Mouse (Mus musculus): ENCODE data around the gene Kcnj12. TPM values are rescaled to one million over a fixed set of nuclear protein-coding genes. Genes with fewer than 3 reads are reported as not detected.

Kcnj12 gene
- polyA plus RNA-seq, 1 experiment from 2014 or later = 4.2 TPM

DNA sequence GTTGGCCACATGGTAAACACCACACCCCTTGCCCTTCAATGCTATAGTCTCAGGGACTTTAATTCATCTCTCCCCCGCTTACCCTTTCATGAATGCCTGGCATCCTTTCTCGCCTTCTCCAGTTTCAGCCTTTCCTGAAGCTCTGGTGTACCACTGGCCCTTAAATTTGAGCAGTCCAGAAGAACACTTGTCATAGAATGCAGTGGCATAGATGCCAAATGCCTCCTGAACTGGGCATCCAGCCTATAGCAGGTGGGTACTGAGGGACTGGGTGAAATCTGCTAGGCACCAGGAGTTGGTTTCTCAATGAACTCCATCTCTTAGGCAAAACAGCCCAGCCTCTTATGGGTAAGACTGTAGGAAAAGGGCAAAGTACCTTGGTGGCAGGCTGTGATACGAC, 31.9 kb upstream of the Kcnj12 start:
- H3K4me3 ChIP-seq (ENCODE audit: low read length) = no peak overlapping the region
- no peaks in the 10 kb centered on the region for H3K36me3 ChIP-seq (ENCODE audit: control insufficient read depth, insufficient read depth, low read length)
- H3K27me3 ChIP-seq (replicated peaks; ENCODE audit: control insufficient read depth, insufficient read depth, low read length) = no peaks in the 10 kb centered on the region
- H3K27ac ChIP-seq (ENCODE audit: low read depth, low read length) = no peak overlapping the region
- no peak overlapping the region for H3K9ac ChIP-seq (ENCODE audit: low read depth, low read length)
- peaks cover 4% of the 10 kb centered on the region; the same call in 1 of the 2 replicates for H3K9me3 ChIP-seq (ENCODE audit: control insufficient read depth, low read length)
- no peak for ATAC-seq
- H3K4me1 ChIP-seq (ENCODE audit: control insufficient read depth, insufficient read depth, low read depth, low read length) = no peaks in the 10 kb centered on the region
- WGBS = 83% methylated on average over 3 of the region's 3 CpGs
- H3K4me2 ChIP-seq (ENCODE audit: low read length) = no peak overlapping the region

- 49% methylated on average over 8 of the region's 8 CpGs for WGBS
These were observed 19.6 kb upstream of the Kcnj12 start for GRCm38 (mm10) chr11:61002736-61003135.

DNA sequence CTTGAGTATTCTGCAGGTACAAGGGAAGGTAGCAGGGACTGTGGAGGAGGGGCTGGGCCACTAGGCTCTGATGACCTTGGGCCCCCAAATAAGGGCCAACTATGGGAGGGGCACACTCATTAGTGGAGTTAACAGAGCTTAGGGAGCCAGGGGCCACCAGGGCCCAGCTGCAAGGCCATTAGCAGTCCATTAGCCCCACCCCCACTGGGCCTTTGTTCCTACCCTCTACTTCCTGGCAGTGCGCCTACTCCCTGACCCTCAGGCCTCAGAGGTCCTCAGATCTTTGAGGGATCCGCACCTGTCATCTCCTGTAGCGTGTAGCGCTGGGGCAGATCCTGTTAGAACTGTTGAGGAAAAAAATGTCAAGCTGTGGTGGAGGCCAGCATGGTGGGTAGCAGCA, 18.3 kb upstream of the Kcnj12 start:
- Histone ChIP-seq H3K9me3 (ENCODE audit: control insufficient read depth, low read length) (no peaks in the 10 kb centered on the region), H3K27ac (ENCODE audit: low read depth, low read length) (no peak overlapping the region), H3K36me3 (ENCODE audit: control insufficient read depth, insufficient read depth, low read length) (no peaks in the 10 kb centered on the region), H3K4me2 (ENCODE audit: low read length) (no peak overlapping the region), H3K9ac (ENCODE audit: low read depth, low read length) (no peak overlapping the region), H3K27me3 (replicated peaks; ENCODE audit: control insufficient read depth, insufficient read depth, low read length) (no peaks in the 10 kb centered on the region), H3K4me3 (ENCODE audit: low read length) (no peak overlapping the region), H3K4me1 (ENCODE audit: control insufficient read depth, insufficient read depth, low read depth, low read length) (no peaks in the 10 kb centered on the region; the same call in 1 of the 2 replicates)
- WGBS = 57% methylated on average over 4 of the region's 4 CpGs
- no peak for ATAC-seq

More at GRCm38 (mm10) chr11:61002736-61003135, 19.6 kb upstream of the Kcnj12 start:
- Histone ChIP-seq H3K4me1 (ENCODE audit: control insufficient read depth, insufficient read depth, low read depth, low read length) (no peaks in the 10 kb centered on the region; the same call in 1 of the 2 replicates), H3K4me3 (ENCODE audit: low read length) (no peak overlapping the region), H3K4me2 (ENCODE audit: low read length) (no peak overlapping the region), H3K36me3 (ENCODE audit: control insufficient read depth, insufficient read depth, low read length) (no peaks in the 10 kb centered on the region), H3K27me3 (replicated peaks; ENCODE audit: control insufficient read depth, insufficient read depth, low read length) (no peaks in the 10 kb centered on the region), H3K9ac (ENCODE audit: low read depth, low read length) (no peak overlapping the region), H3K27ac (ENCODE audit: low read depth, low read length) (no peak overlapping the region), H3K9me3 (ENCODE audit: control insufficient read depth, low read length) (no peaks in the 10 kb centered on the region)
- ATAC-seq = no peak

- Histone ChIP-seq H3K9me3 (ENCODE audit: control insufficient read depth, low read length) (no peaks in the 10 kb centered on the region), H3K27me3 (replicated peaks; ENCODE audit: control insufficient read depth, insufficient read depth, low read length) (no peaks in the 10 kb centered on the region), H3K4me1 (ENCODE audit: control insufficient read depth, insufficient read depth, low read depth, low read length) (no peaks in the 10 kb centered on the region; the same call in 1 of the 2 replicates), H3K4me2 (ENCODE audit: low read length) (no peak overlapping the region), H3K4me3 (ENCODE audit: low read length) (no peak overlapping the region), H3K27ac (ENCODE audit: low read depth, low read length) (no peak overlapping the region), H3K9ac (ENCODE audit: low read depth, low read length) (no peak overlapping the region), H3K36me3 (ENCODE audit: control insufficient read depth, insufficient read depth, low read length) (no peaks in the 10 kb centered on the region)
- 58% methylated on average over 5 of the region's 5 CpGs for WGBS
- ATAC-seq = no peak
These were observed 17.6 kb upstream of the Kcnj12 start for GRCm38 (mm10) chr11:61004781-61005180.

DNA sequence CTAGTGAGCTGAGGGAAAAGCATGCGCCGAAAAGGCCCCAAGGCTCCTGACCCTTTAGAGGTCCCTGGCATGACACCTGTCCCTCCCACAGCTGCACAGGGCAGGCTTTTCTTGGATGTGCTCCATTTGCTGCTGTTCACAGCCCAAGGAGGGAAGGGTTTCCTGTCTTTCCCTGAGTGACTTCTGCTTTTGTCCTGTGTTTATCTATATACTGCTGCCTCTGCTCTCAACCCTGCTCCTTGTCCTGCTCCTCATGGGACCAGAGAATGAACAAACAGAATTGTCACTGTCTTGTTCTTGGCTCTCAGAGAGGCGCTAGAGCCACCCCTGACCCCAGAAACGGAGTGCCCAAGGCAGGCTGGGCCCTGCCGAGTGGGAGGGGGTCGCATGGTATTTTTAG, 17.0 kb upstream of the Kcnj12 start:
- H3K36me3 ChIP-seq (ENCODE audit: control insufficient read depth, insufficient read depth, low read length) = no peaks in the 10 kb centered on the region
- H3K4me3 ChIP-seq (ENCODE audit: low read length) = no peak overlapping the region
- no peaks in the 10 kb centered on the region; the same call in 1 of the 2 replicates for H3K4me1 ChIP-seq (ENCODE audit: control insufficient read depth, insufficient read depth, low read depth, low read length)
- ATAC-seq = no peak
- H3K27ac ChIP-seq (ENCODE audit: low read depth, low read length) = no peak overlapping the region
- no peak overlapping the region for H3K9ac ChIP-seq (ENCODE audit: low read depth, low read length)
- no peaks in the 10 kb centered on the region for H3K9me3 ChIP-seq (ENCODE audit: control insufficient read depth, low read length)
- H3K4me2 ChIP-seq (ENCODE audit: low read length) = no peak overlapping the region
- no peaks in the 10 kb centered on the region for H3K27me3 ChIP-seq (replicated peaks; ENCODE audit: control insufficient read depth, insufficient read depth, low read length)
- 44% methylated on average over 6 of the region's 6 CpGs for WGBS

DNA sequence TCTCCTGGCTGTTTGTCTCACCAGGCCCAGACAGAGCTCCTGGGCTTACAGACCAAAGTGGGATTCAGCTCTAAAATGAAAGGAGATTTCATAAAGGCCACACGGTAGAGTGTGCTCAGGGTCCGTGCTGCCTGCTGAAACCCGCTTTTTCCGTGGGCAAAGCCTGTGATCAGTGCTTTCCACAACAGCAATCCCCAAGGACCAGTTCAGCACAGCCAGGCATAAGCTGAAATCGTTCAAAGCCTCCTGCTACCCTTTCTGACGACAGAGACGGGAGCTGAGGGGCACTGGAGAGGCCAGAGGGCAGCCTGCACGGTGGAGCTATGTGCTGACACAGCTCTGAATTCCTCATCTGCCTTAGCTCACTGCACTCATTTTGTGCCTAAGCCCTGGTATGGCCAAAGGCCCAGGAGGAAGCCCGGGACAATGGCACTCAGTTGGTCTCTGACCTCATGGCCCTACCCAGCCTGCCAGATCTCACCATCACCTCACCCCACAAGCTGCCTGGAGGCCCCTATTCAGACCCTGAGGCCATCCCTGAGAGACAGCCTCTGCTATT, 10.5 kb upstream of the Kcnj12 start:
- 24% methylated on average over 9 of the region's 9 CpGs for WGBS
- no peak for ATAC-seq

DNA sequence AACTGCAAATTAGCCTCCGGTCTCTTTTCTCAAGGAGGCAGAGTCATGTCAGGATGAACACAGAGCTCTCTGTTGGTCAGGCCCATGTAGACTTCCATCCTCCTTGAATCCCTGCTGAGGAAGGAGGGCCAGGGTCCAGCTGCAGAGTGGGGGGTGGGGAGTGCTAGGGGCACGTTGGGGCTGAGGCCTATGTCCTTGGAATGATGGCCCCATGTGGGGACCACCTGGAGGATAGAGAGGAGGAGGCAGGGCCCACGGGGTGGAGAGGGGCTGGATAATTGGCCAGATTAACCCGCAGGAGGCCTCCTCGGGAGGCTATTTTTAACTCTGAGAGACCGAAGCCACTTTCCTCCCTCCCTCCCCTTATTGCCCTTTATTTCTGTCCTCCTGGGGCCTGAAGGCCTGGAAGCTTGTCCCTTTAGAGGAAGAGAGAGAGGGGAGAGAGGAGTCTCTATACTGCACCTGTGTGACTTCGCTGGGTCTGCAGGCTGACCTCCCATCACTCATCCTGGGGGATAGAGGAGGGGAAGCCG, 5.4 kb upstream of the Kcnj12 start:
- WGBS = 24% methylated on average over 8 of the region's 8 CpGs
- H3K4me3 ChIP-seq (ENCODE audit: low read length) = no peak overlapping the region
- H3K4me1 ChIP-seq (ENCODE audit: control insufficient read depth, insufficient read depth, low read depth, low read length) = peaks cover 9% of the 10 kb centered on the region
- H3K9me3 ChIP-seq (ENCODE audit: control insufficient read depth, low read length) = no peaks in the 10 kb centered on the region
- no peak overlapping the region for H3K9ac ChIP-seq (ENCODE audit: low read depth, low read length)
- H3K27ac ChIP-seq (ENCODE audit: low read depth, low read length) = no peak overlapping the region
- no peak for ATAC-seq
- H3K4me2 ChIP-seq (ENCODE audit: low read length) = no peak overlapping the region
- no peaks in the 10 kb centered on the region for H3K36me3 ChIP-seq (ENCODE audit: control insufficient read depth, insufficient read depth, low read length)
- peaks cover 8% of the 10 kb centered on the region; the same call in 1 of the 2 replicates for H3K27me3 ChIP-seq (replicated peaks; ENCODE audit: control insufficient read depth, insufficient read depth, low read length)

More for the DNA sequence above, 10.5 kb upstream of the Kcnj12 start:
- no peak overlapping the region for H3K4me2 ChIP-seq (ENCODE audit: low read length)
- H3K36me3 ChIP-seq (ENCODE audit: control insufficient read depth, insufficient read depth, low read length) = no peaks in the 10 kb centered on the region
- H3K27ac ChIP-seq (ENCODE audit: low read depth, low read length) = no peak overlapping the region
- no peaks in the 10 kb centered on the region for H3K4me1 ChIP-seq (ENCODE audit: control insufficient read depth, insufficient read depth, low read depth, low read length)
- no peak overlapping the region for H3K9ac ChIP-seq (ENCODE audit: low read depth, low read length)
- no peaks in the 10 kb centered on the region for H3K27me3 ChIP-seq (replicated peaks; ENCODE audit: control insufficient read depth, insufficient read depth, low read length)
- no peak overlapping the region for H3K4me3 ChIP-seq (ENCODE audit: low read length)
- no peaks in the 10 kb centered on the region for H3K9me3 ChIP-seq (ENCODE audit: control insufficient read depth, low read length)

DNA sequence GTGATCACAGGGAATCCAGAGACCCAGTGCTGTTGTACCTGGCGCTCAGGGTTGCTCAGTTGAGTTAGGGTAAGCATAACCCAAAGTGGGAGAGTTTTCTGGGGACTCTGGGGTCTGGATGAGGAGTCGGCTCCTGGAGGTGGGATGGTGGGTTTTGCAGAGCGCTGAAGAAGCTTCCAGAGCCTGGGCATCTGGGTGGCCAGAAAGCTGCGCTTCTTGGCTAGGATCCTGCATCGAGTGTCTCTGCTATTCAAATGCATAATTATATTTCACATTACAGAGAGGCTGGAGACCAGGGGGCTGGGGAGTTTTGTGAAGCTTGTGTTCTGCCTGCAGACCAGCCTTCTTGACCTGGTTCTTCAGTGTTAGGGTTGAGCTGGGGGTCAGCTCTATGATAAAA, 1.2 kb upstream of the Kcnj12 start:
- Histone ChIP-seq H3K4me3 (ENCODE audit: low read length) (no peak overlapping the region), H3K4me2 (ENCODE audit: low read length) (no peak overlapping the region; the same call in 1 of the 2 replicates), H3K9ac (ENCODE audit: low read depth, low read length) (peak overlapping the region; percentile 81; the same call in 1 of the 2 replicates)

GRCm38 (mm10) chr11:61021676-61022549, 451 bp upstream of the Kcnj12 start:
- Histone ChIP-seq H3K4me3 (ENCODE audit: low read length) (peak overlapping the region; percentile 76), H3K9me3 (ENCODE audit: control insufficient read depth, low read length) (no peaks in the 10 kb centered on the region), H3K36me3 (ENCODE audit: control insufficient read depth, insufficient read depth, low read length) (no peaks in the 10 kb centered on the region), H3K27me3 (replicated peaks; ENCODE audit: control insufficient read depth, insufficient read depth, low read length) (peaks cover 20% of the 10 kb centered on the region), H3K4me2 (ENCODE audit: low read length) (peak overlapping the region; percentile 83), H3K9ac (ENCODE audit: low read depth, low read length) (peak overlapping the region; percentile 81), H3K4me1 (ENCODE audit: control insufficient read depth, insufficient read depth, low read depth, low read length) (peaks cover 32% of the 10 kb centered on the region), H3K27ac (ENCODE audit: low read depth, low read length) (peak overlapping the region; percentile 64)
- ATAC-seq = peak; percentile 55
- under 1% methylated on average over 55 of the region's 68 CpGs for WGBS

More for the DNA sequence above, 1.2 kb upstream of the Kcnj12 start:
- Histone ChIP-seq H3K9me3 (ENCODE audit: control insufficient read depth, low read length) (no peaks in the 10 kb centered on the region), H3K36me3 (ENCODE audit: control insufficient read depth, insufficient read depth, low read length) (no peaks in the 10 kb centered on the region), H3K4me1 (ENCODE audit: control insufficient read depth, insufficient read depth, low read depth, low read length) (peaks cover 32% of the 10 kb centered on the region), H3K27me3 (replicated peaks; ENCODE audit: control insufficient read depth, insufficient read depth, low read length) (peaks cover 20% of the 10 kb centered on the region), H3K27ac (ENCODE audit: low read depth, low read length) (no peak overlapping the region; the same call in 1 of the 2 replicates)
- 59% methylated on average over 5 of the region's 5 CpGs for WGBS
- no peak for ATAC-seq
